Mouse (Mus musculus): ENCODE measurements around the gene Pcbp4.

Gene Pcbp4

GRCm38 (mm10) chr9:106464751-106465541 lies 11.9 kb downstream of the Pcbp4 start:
- DNase-seq (ENCODE audit: low spot score), result no peak

GRCm38 (mm10) chr9:106465571-106466200 lies 12.6 kb downstream of the Pcbp4 start, which contains the start of gene Gpr62:
Gene Gpr62 (minus strand): TSS chr9:106465938.
- no peak for DNase-seq (ENCODE audit: low spot score)

- DNase-seq (ENCODE audit: low spot score), result no peak
These were observed 13.6 kb downstream of the Pcbp4 start for GRCm38 (mm10) chr9:106466721-106467120.

- DNase-seq (ENCODE audit: low spot score), result no peak
These were observed 14.7 kb downstream of the Pcbp4 start for GRCm38 (mm10) chr9:106467746-106468145.

- no peak for DNase-seq (ENCODE audit: low spot score)
These were observed 16.2 kb downstream of the Pcbp4 start for GRCm38 (mm10) chr9:106469317-106469716.

GRCm38 (mm10) chr9:106469776-106470175 lies 16.7 kb downstream of the Pcbp4 start:
- DNase-seq (ENCODE audit: low spot score), result no peak

GRCm38 (mm10) chr9:106470991-106471750 lies 18.1 kb downstream of the Pcbp4 start:
- DNase-seq (ENCODE audit: low spot score), result no peak

- DNase-seq (ENCODE audit: low spot score), result no peak
These were observed 18.8 kb downstream of the Pcbp4 start for GRCm38 (mm10) chr9:106471892-106472291.

GRCm38 (mm10) chr9:106472321-106472720 lies 19.2 kb downstream of the Pcbp4 start:
- no peak for DNase-seq (ENCODE audit: low spot score)

GRCm38 (mm10) chr9:106473081-106473752 lies 20.1 kb downstream of the Pcbp4 start:
- DNase-seq (ENCODE audit: low spot score), result peak; percentile 8

- DNase-seq (ENCODE audit: low spot score), result peak; percentile 9
These were observed 20.6 kb downstream of the Pcbp4 start for GRCm38 (mm10) chr9:106473753-106474105.

- peak; percentile 45 for DNase-seq (ENCODE audit: low spot score)
These were observed 21.4 kb downstream of the Pcbp4 start for GRCm38 (mm10) chr9:106474456-106474855.

GRCm38 (mm10) chr9:106475046-106475445 lies 22.0 kb downstream of the Pcbp4 start:
- DNase-seq (ENCODE audit: low spot score), result peak; percentile 13

GRCm38 (mm10) chr9:106475663-106476001 lies 22.5 kb downstream of the Pcbp4 start, which contains the start of gene Rrp9:
Gene Rrp9 (plus strand): TSS chr9:106475963.
- peak; percentile 7 for DNase-seq (ENCODE audit: low spot score)

- DNase-seq (ENCODE audit: low spot score), result peak; percentile 16
These were observed 23.2 kb downstream of the Pcbp4 start for GRCm38 (mm10) chr9:106476002-106476923.

GRCm38 (mm10) chr9:106476924-106477484 lies 23.9 kb downstream of the Pcbp4 start, which contains the start of gene Parp3:
Gene Parp3 (minus strand): TSS chr9:106476949.
- DNase-seq (ENCODE audit: low spot score), result peak; percentile 94

GRCm38 (mm10) chr9:106477649-106478048 lies 24.6 kb downstream of the Pcbp4 start:
- no peak for DNase-seq (ENCODE audit: low spot score)

GRCm38 (mm10) chr9:106478101-106478500 lies 25.0 kb downstream of the Pcbp4 start:
- DNase-seq (ENCODE audit: low spot score), result peak; percentile 5

- peak; percentile 7 for DNase-seq (ENCODE audit: low spot score)
These were observed 27.4 kb downstream of the Pcbp4 start for GRCm38 (mm10) chr9:106480541-106480940.

- DNase-seq (ENCODE audit: low spot score), result peak; percentile 4
These were observed 28.0 kb downstream of the Pcbp4 start for GRCm38 (mm10) chr9:106481075-106481474.

- no peak for DNase-seq (ENCODE audit: low spot score)
These were observed 28.6 kb downstream of the Pcbp4 start for GRCm38 (mm10) chr9:106481676-106482075.

Measured in urinary bladder, postnatal 10 days (tissue).